ENCODE assay signal across 8 mouse cellular contexts in genomic region chr5:52116404-52116803, GRCm38 (mm10).
DNase-seq lines count a peak whose midpoint lies in the region; ATAC-seq and TF ChIP-seq lines count a peak whose summit lies in the region.

No protein-coding gene starts in this region.

- no peaks in the 10 kb centered on the region for H3K36me3 ChIP-seq in lung, postnatal 0 days (ENCODE audit: insufficient read depth, low read length)
- no peaks in the 10 kb centered on the region for H3K36me3 ChIP-seq in hindbrain, embryonic 10.5 days
- H3K36me3 ChIP-seq in liver, postnatal 0 days (replicated peaks; ENCODE audit: insufficient read depth, low read length), result no peaks in the 10 kb centered on the region

- peaks cover 3% of the 10 kb centered on the region; the same call in 1 of the 2 replicates for H3K4me1 ChIP-seq in cerebellum, adult 2 months (ENCODE audit: control insufficient read depth, insufficient read depth, low read length)
- peaks cover 20% of the 10 kb centered on the region; the same call in 1 of the 2 replicates for H3K4me1 ChIP-seq in lung, postnatal 0 days (ENCODE audit: insufficient read depth, low read depth, low read length)
- peaks cover 43% of the 10 kb centered on the region for H3K4me1 ChIP-seq in hindbrain, embryonic 10.5 days (replicated peaks)
- peaks cover 25% of the 10 kb centered on the region for H3K4me1 ChIP-seq in liver, postnatal 0 days (ENCODE audit: insufficient read depth)

- H3K9ac ChIP-seq in lung, postnatal 0 days (replicated peaks; ENCODE audit: low read depth), result no peak overlapping the region
- no peak overlapping the region for H3K9ac ChIP-seq in liver, postnatal 0 days (replicated peaks)

- ATAC-seq in lung, postnatal 0 days, result no peak; the same call in 1 of the 2 replicates
- peak; percentile 20; the same call in 1 of the 2 replicates for ATAC-seq in liver, postnatal 0 days

- no peak for TF ChIP-seq EP300 in lung, postnatal 0 days (IDR thresholded peaks at IDR 0.05)
- no peak for TF ChIP-seq EP300 in liver, postnatal 0 days (IDR thresholded peaks at IDR 0.05; ENCODE audit: low read depth)

- WGBS in cerebellum, adult 2 months, result 1% methylated on average over 17 of the region's 17 CpGs
- WGBS in lung, postnatal 0 days, result 1% methylated on average over 17 of the region's 17 CpGs
- 5% methylated on average over 17 of the region's 17 CpGs for WGBS in hindbrain, embryonic 10.5 days
- 6% methylated on average over 17 of the region's 17 CpGs for WGBS in liver, postnatal 0 days (ENCODE audit: insufficient replicate concordance)

- TF ChIP-seq POLR2A in cerebellum, adult 2 months (IDR thresholded peaks at IDR 0.05; ENCODE audit: borderline replicate concordance, insufficient read depth, low read length), result no peak

- H3K27me3 ChIP-seq in cerebellum, adult 2 months (ENCODE audit: control insufficient read depth, insufficient read depth, low read length), result no peaks in the 10 kb centered on the region
- peaks cover 46% of the 10 kb centered on the region for H3K27me3 ChIP-seq in lung, postnatal 0 days (replicated peaks; ENCODE audit: insufficient read depth, low read length)
- peaks cover 62% of the 10 kb centered on the region for H3K27me3 ChIP-seq in hindbrain, embryonic 10.5 days (ENCODE audit: insufficient read depth, poor library complexity, severe bottlenecking)
- peaks cover 60% of the 10 kb centered on the region for H3K27me3 ChIP-seq in liver, postnatal 0 days (ENCODE audit: insufficient read depth, low read length)

- no peaks in the 10 kb centered on the region for H3K9me3 ChIP-seq in lung, postnatal 0 days (ENCODE audit: low read length)
- no peaks in the 10 kb centered on the region for H3K9me3 ChIP-seq in hindbrain, embryonic 10.5 days
- no peaks in the 10 kb centered on the region for H3K9me3 ChIP-seq in liver, postnatal 0 days (ENCODE audit: low read length)

- peak in 1 of 2 experiments; percentile 60 for DNase-seq in cerebellum, adult 2 months
- no peak for DNase-seq in cerebellum, adult 8-10 months
- no peak for DNase-seq in lung, postnatal 0 days (ENCODE audit: low spot score)
- DNase-seq in lung, postnatal 10 days, result no peak
- DNase-seq in hindbrain, embryonic 10.5 days (ENCODE audit: low spot score), result no peak
- no peak for DNase-seq in liver, postnatal 0 days
- DNase-seq in ovary, postnatal 10 days (ENCODE audit: low spot score), result no peak
- DNase-seq in urinary bladder, postnatal 25 days (ENCODE audit: low spot score), result no peak

- H3K4me3 ChIP-seq in cerebellum, adult 2 months (replicated peaks; ENCODE audit: insufficient read depth, low read depth, low read length), result peak overlapping the region; percentile 54
- peak overlapping the region; percentile 72 for H3K4me3 ChIP-seq in lung, postnatal 0 days (ENCODE audit: low read depth, low read length)
- peak overlapping the region; percentile 70 for H3K4me3 ChIP-seq in hindbrain, embryonic 10.5 days
- peak overlapping the region; percentile 57 for H3K4me3 ChIP-seq in liver, postnatal 0 days (ENCODE audit: low read depth, low read length)

- peak; percentile 16; the same call in 1 of the 2 replicates for TF ChIP-seq CTCF in cerebellum, adult 2 months (IDR thresholded peaks at IDR 0.05; ENCODE audit: borderline replicate concordance, insufficient read depth, low read depth, low read length)
- TF ChIP-seq CTCF in lung, postnatal 0 days (IDR thresholded peaks at IDR 0.05), result peak; percentile 32
- no peak for TF ChIP-seq CTCF in liver, postnatal 0 days (IDR thresholded peaks at IDR 0.05; ENCODE audit: low read depth)

- H3K4me2 ChIP-seq in lung, postnatal 0 days (replicated peaks; ENCODE audit: low read depth, low read length), result peak overlapping the region; percentile 99
- H3K4me2 ChIP-seq in liver, postnatal 0 days (ENCODE audit: low read depth, low read length), result peak overlapping the region; percentile 91

- peak overlapping the region; percentile 31; the same call in 1 of the 2 replicates for H3K27ac ChIP-seq in cerebellum, adult 2 months (ENCODE audit: insufficient read depth, low read length)
- no peak overlapping the region for H3K27ac ChIP-seq in lung, postnatal 0 days (ENCODE audit: low read length)
- no peak overlapping the region for H3K27ac ChIP-seq in hindbrain, embryonic 10.5 days
- H3K27ac ChIP-seq in liver, postnatal 0 days (ENCODE audit: low read depth), result no peak overlapping the region
